Mouse (Mus musculus) liver, embryonic 14.5 days (tissue): ENCODE results near the gene Clta. TPM values are rescaled to one million over a fixed set of nuclear protein-coding genes. Genes with fewer than 3 reads are reported as not detected.

Experiments used
- ATAC-seq: fragments of 200-750 bp; cut with Nextera tagmentation; 2 replicates; pipeline ENCODE4 v1.8.0; 2017; ENCODE audit warnings: moderate number of reproducible peaks, mild to moderate bottlenecking, moderate library complexity; ENCODE audit not compliant: insufficient read depth
- DNase-seq, 3 experiments: peaks; one replicate each; pipeline ENCODE4 v3.0.0-alpha.2; 2012 to 2013; ENCODE audit warnings: low read depth in 3 of 3, low spot score in 3 of 3
- H3K27ac ChIP-seq: fragments of 300-500 bp; sonication (generic); 2 replicates; pipeline ENCODE4 v1.5.1; 2014; ENCODE audit warnings: moderate library complexity, mild to moderate bottlenecking, control low read depth, inconsistent platforms
- H3K27me3 ChIP-seq: fragments of 300-500 bp; sonication (generic); 2 replicates; pipeline ENCODE4 v1.6.1; 2014; ENCODE audit warnings: mild to moderate bottlenecking, low read length, moderate library complexity; ENCODE audit not compliant: control insufficient read depth, insufficient read depth
- H3K36me3 ChIP-seq: fragments of 300-500 bp; sonication (generic); replicated peaks from 2 replicates; pipeline ENCODE4 v1.6.1; 2014; ENCODE audit warnings: low read depth; ENCODE audit not compliant: control insufficient read depth, insufficient read depth
- H3K4me1 ChIP-seq, 2 experiments: fragments of 200-500 bp in 1 of 2; fragments of 300-500 bp in 1 of 2; sonication (generic) in 1 of 2; replicated peaks; 2 replicates each; pipeline ENCODE4 v1.6.1; 2012 to 2014; ENCODE audit warnings: antibody characterized with exemption in 1 of 2, inconsistent platforms in 1 of 2, low read length in 1 of 2; ENCODE audit not compliant: control insufficient read depth in 2 of 2, insufficient read depth in 2 of 2
- H3K4me2 ChIP-seq: fragments of 300-500 bp; sonication (generic); 2 replicates; pipeline ENCODE4 v1.6.1; 2014; ENCODE audit warnings: low read depth, mild to moderate bottlenecking, control low read depth, moderate library complexity
- H3K4me3 ChIP-seq, 2 experiments: fragments of 200-500 bp in 1 of 2; fragments of 300-500 bp in 1 of 2; sonication (generic) in 1 of 2; 2 replicates each; pipeline ENCODE4 v1.5.1; 2012 to 2014; ENCODE audit warnings: low read depth in 2 of 2, low read length in 2 of 2, mild to moderate bottlenecking in 2 of 2, control low read depth in 1 of 2, inconsistent platforms in 1 of 2, moderate library complexity in 1 of 2; ENCODE audit not compliant: insufficient read depth in 1 of 2
- H3K9ac ChIP-seq: fragments of 300-500 bp; sonication (generic); replicated peaks from 2 replicates; pipeline ENCODE4 v1.6.1; 2014; ENCODE audit warnings: mild to moderate bottlenecking, control low read depth, moderate library complexity
- H3K9me3 ChIP-seq: fragments of 300-500 bp; sonication (generic); 2 replicates; pipeline ENCODE4 v1.6.1; 2016; ENCODE audit warnings: low read length, mixed read lengths; ENCODE audit not compliant: control insufficient read depth
- CTCF ChIP-seq: IDR thresholded peaks from 2 replicates; pipeline ENCODE4 v1.5.1; 2016; ENCODE audit warnings: antibody characterized with exemption, low read depth, control low read depth
- EP300 ChIP-seq: IDR thresholded peaks from 2 replicates; pipeline ENCODE4 v1.6.1; 2016; ENCODE audit warnings: antibody characterized with exemption, low read depth
- WGBS: fragments of 180-500 bp; shearing (Covaris S2); extraction: QIAGEN DNeasy Blood & Tissue Kit; methylation state at CpG from one replicate; pipeline ENCODE4 v1.1.7; 2014; ENCODE audit not compliant: insufficient replicate concordance; 5-methylcytosine and 5-hydroxymethylcytosine counted together
- polyA plus RNA-seq, 2 experiments: library from polyadenylated mRNA; depleted of rRNA in 1 of 2; stranded (reverse) in 1 of 2; unstranded in 1 of 2; fragments of >200 nt; fragmentation: Nextera tagmentation in 1 of 2; extraction: Ambion mirVana in 1 of 2; gene quantifications; 2 replicates each; pipeline versions ENCODE4 v1.2.1 to v1.2.3; 2012 to 2014

Clta gene
- polyA plus RNA-seq, 2 experiments, result 121 to 173 TPM

DNA sequence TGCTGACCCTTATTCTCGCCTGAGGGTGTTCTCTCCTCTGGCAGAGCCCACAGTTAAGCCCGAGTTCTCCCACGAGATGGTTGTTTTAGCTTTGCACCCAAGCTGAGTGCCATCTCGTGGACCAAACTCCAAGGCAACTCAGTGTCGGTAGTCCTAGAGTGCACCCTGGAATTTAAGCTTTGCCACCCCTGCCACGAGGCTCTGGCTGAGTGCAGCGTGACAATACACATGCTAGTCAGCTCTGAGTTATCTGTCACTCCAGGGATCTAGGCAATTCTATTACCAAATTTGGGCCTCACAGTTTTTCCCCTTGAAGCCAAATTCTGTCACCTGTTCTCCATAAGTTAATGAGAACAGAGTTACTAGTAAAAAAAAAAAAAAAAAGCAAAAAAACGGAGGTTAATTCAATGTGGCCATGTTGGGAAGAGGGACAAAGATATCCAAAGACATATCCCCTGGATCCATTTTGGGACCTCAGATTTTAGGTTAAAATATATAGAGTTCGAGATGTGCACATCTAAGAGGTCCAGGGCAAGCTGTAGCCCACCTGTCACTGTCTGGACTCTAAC, 68.7 kb downstream of the Clta start:
- Histone ChIP-seq H3K27ac (peak overlapping the region; percentile 78), H3K4me3 (peak overlapping the region; percentile 74 to 92), H3K9me3 (no peaks in the 10 kb centered on the region), H3K36me3 (no peaks in the 10 kb centered on the region), H3K4me2 (peak overlapping the region; percentile 97), H3K27me3 (no peaks in the 10 kb centered on the region), H3K4me1 (peaks cover 30 to 41% of the 10 kb centered on the region in 2 experiments), H3K9ac (peak overlapping the region; percentile 94)
- TF ChIP-seq CTCF (peak; percentile 27; the same call in 1 of the 2 replicates), EP300 (no peak)
- peak; percentile 71 for ATAC-seq
- 9% methylated on average over 9 of the region's 9 CpGs for WGBS
- no peak for DNase-seq

DNA sequence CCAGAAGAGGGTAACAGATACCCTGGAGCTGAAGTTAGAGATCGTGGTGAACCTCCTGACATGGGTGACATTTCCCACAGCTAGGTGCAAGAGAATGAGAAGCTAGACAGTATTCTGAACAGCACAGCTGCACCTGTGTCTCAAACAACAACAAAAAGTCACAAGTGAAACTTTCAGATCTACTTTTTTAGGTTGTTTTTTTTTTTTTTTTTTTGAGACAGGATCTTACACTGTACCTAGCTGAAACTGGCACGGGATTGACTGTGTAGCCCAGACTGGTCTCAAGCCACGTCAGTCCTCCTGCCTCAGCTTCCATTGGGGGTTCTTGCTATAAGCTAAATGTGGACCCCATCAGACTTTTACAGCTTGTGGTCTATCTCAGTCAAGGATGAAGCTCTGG, 69.5 kb downstream of the Clta start:
- H3K36me3 ChIP-seq, result no peaks in the 10 kb centered on the region
- no peak overlapping the region for H3K27ac ChIP-seq
- DNase-seq, result no peak
- H3K9me3 ChIP-seq, result no peaks in the 10 kb centered on the region
- 0 out of 2 replicates have a peak overlapping the region, but pooled peaks have one; percentile 1 for H3K4me2 ChIP-seq
- 57% methylated on average over 3 of the region's 3 CpGs for WGBS
- no peak for ATAC-seq
- no peak for TF ChIP-seq CTCF
- TF ChIP-seq EP300, result no peak
- H3K9ac ChIP-seq, result no peak overlapping the region; the same call in 1 of the 2 replicates
- H3K4me1 ChIP-seq, result peaks cover 27 to 36% of the 10 kb centered on the region in 2 experiments
- no peaks in the 10 kb centered on the region for H3K27me3 ChIP-seq
- no peak overlapping the region for H3K4me3 ChIP-seq

DNA sequence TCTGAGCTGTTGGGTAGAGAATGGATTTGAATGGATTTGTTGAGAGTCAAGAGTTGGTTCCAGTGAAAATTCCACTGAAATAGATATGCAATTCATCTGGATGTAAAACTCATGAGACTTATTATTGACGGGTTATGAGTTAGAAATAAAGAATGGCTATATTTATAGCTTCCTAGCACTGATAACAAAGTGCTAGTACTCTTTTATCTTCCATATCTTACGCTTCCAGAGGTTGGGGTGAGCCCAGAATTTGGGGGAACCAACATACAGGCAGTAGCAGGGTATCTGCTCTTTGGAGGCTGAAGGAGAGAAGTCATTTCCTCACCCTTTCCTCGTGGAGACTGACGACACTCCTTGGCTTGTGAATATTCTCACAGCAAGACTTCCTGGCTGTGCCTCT, 70.2 kb downstream of the Clta start:
- no peaks in the 10 kb centered on the region for H3K9me3 ChIP-seq
- H3K27ac ChIP-seq, result no peak overlapping the region
- TF ChIP-seq EP300 (no peak; the same call in 1 of the 2 replicates), CTCF (no peak)
- H3K9ac ChIP-seq, result no peak overlapping the region
- H3K27me3 ChIP-seq, result no peaks in the 10 kb centered on the region
- peaks cover 26 to 35% of the 10 kb centered on the region in 2 experiments for H3K4me1 ChIP-seq
- H3K4me2 ChIP-seq, result peak overlapping the region; percentile 12
- no peaks in the 10 kb centered on the region for H3K36me3 ChIP-seq
- WGBS, result 34% methylated on average over 4 of the region's 4 CpGs
- ATAC-seq, result no peak
- no peak for DNase-seq
- no peak overlapping the region for H3K4me3 ChIP-seq

DNA sequence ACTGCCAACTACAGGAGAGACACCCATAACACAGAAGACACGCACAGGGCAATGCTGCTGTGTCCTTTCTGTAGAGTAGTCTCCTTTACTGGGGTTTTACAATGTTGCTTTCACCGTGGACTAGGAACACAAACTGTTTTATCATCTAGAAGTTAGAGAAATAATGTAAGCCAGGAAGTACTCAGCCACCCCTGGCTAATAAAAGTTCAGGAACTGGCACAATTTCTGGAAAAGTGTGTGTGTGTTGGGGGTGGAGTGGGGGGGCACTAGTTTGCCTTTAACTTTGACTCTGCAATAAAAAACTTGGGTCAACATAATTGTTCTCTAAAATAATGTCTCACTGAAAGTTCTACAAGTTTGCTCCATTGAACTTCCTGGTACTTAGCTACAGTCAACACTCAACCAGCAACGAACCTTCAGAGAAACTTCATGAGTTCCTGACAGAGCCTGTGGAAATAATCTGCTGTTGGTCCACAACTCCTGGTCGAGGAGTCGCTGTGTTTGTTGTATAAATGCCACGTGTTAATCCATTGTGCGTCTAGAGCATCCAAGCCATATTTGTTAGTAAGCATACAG, 74.2 kb downstream of the Clta start:
- H3K9me3 ChIP-seq, result no peaks in the 10 kb centered on the region
- H3K36me3 ChIP-seq, result no peaks in the 10 kb centered on the region
- no peak overlapping the region for H3K9ac ChIP-seq
- H3K27ac ChIP-seq, result no peak overlapping the region
- DNase-seq (no peak), ATAC-seq (no peak)
- no peaks in the 10 kb centered on the region for H3K27me3 ChIP-seq
- H3K4me3 ChIP-seq, result no peak overlapping the region
- no peak overlapping the region for H3K4me2 ChIP-seq
- peaks cover 9 to 12% of the 10 kb centered on the region in 2 experiments for H3K4me1 ChIP-seq
- no peak for TF ChIP-seq EP300
- WGBS, result 71% methylated on average over 7 of the region's 7 CpGs

Other genes with a start within 250 kb of the Clta start
- not detected in 2 replicates for gene Olfr159, start 233.4 kb upstream of the Clta start, polyA plus RNA-seq (2012; rRNA removed)
- gene Olfr159, start 233.4 kb upstream of the Clta start, polyA plus RNA-seq (2014; fragmentation: Nextera tagmentation; extraction: Ambion mirVana), result not detected in 2 replicates
- gene Olfr156, start 180.6 kb upstream of the Clta start, polyA plus RNA-seq (2012; rRNA removed), result not detected in 2 replicates
- not detected in 2 replicates for gene Olfr156, start 180.6 kb upstream of the Clta start, polyA plus RNA-seq (2014; fragmentation: Nextera tagmentation; extraction: Ambion mirVana)
- not detected in 2 replicates for gene Olfr157, start 164.3 kb upstream of the Clta start, polyA plus RNA-seq (2012; rRNA removed)
- gene Olfr157, start 164.3 kb upstream of the Clta start, polyA plus RNA-seq (2014; fragmentation: Nextera tagmentation; extraction: Ambion mirVana), result not detected in 2 replicates
- gene Olfr155, start 152.9 kb upstream of the Clta start, polyA plus RNA-seq (2012; rRNA removed), result not detected in 2 replicates
- gene Olfr155, start 152.9 kb upstream of the Clta start, polyA plus RNA-seq (2014; fragmentation: Nextera tagmentation; extraction: Ambion mirVana), result not detected in 2 replicates
- 1.2 and 1.7 TPM in 2 replicates for gene Reck, start 128.9 kb upstream of the Clta start, polyA plus RNA-seq (2012; rRNA removed)
- 1.6 and 2.0 TPM in 2 replicates for gene Reck, start 128.9 kb upstream of the Clta start, polyA plus RNA-seq (2014; fragmentation: Nextera tagmentation; extraction: Ambion mirVana)
- 17.1 and 19.2 TPM in 2 replicates for gene Glipr2, start 47.1 kb upstream of the Clta start, polyA plus RNA-seq (2012; rRNA removed)
- gene Glipr2, start 47.1 kb upstream of the Clta start, polyA plus RNA-seq (2014; fragmentation: Nextera tagmentation; extraction: Ambion mirVana), result 46.6 and 48.8 TPM in 2 replicates
- gene Ccin, start 21.0 kb upstream of the Clta start, polyA plus RNA-seq (2012; rRNA removed), result 0.02 TPM in 1 of 2 replicates, not detected in the other
- not detected in 2 replicates for gene Ccin, start 21.0 kb upstream of the Clta start, polyA plus RNA-seq (2014; fragmentation: Nextera tagmentation; extraction: Ambion mirVana)
- gene Gne, start 79.7 kb downstream of the Clta start, polyA plus RNA-seq (2012; rRNA removed), result 7.3 and 8.5 TPM in 2 replicates
- gene Gne, start 79.7 kb downstream of the Clta start, polyA plus RNA-seq (2014; fragmentation: Nextera tagmentation; extraction: Ambion mirVana), result 21.3 and 29.9 TPM in 2 replicates
- 24.7 and 26.2 TPM in 2 replicates for gene Rnf38, start 229.3 kb downstream of the Clta start, polyA plus RNA-seq (2012; rRNA removed)
- 14.0 and 15.4 TPM in 2 replicates for gene Rnf38, start 229.3 kb downstream of the Clta start, polyA plus RNA-seq (2014; fragmentation: Nextera tagmentation; extraction: Ambion mirVana)